Mouse (Mus musculus) C2C12 (cell line): ENCODE data around the gene Cyth2. TPM values are rescaled to one million over a fixed set of nuclear protein-coding genes. Genes with fewer than 3 reads are reported as not detected.

ENCODE experiments used
- H3K27me3 ChIP-seq: one replicate; pipeline ENCODE4 v1.6.1; 2011; ENCODE audit not compliant: control insufficient read depth, insufficient read depth, insufficient read length
- H3K36me3 ChIP-seq: one replicate; pipeline ENCODE4 v1.6.1; 2011; ENCODE audit not compliant: control insufficient read depth, insufficient read depth
- H3K4me3 ChIP-seq: one replicate; pipeline ENCODE4 v1.5.1; 2011; ENCODE audit warnings: mild to moderate bottlenecking, control low read depth; ENCODE audit not compliant: poor library complexity, insufficient read depth, severe bottlenecking
- H3K79me2 ChIP-seq: one replicate; pipeline ENCODE4 v1.6.1; 2011; ENCODE audit not compliant: control insufficient read depth, insufficient read depth
- H3K79me3 ChIP-seq: one replicate; pipeline ENCODE4 v1.6.1; 2011; ENCODE audit warnings: low read depth, control low read depth
- H3ac ChIP-seq: one replicate; pipeline ENCODE3; 2011; ENCODE audit warnings: low read depth; ENCODE audit not compliant: control insufficient read depth, insufficient read length
- CEBPB ChIP-seq: IDR thresholded peaks from one replicate; pipeline ENCODE4 v1.6.1; 2011; ENCODE audit warnings: low read depth, mild to moderate bottlenecking, control low read depth, moderate library complexity
- CTCF ChIP-seq: IDR thresholded peaks from one replicate; pipeline ENCODE4 v1.5.1; 2011; ENCODE audit not compliant: control insufficient read depth, insufficient read depth, insufficient read length
- FOSL1 ChIP-seq: IDR thresholded peaks from one replicate; pipeline ENCODE4 v1.8.0; 2011; ENCODE audit warnings: mild to moderate bottlenecking, low read length; ENCODE audit not compliant: poor library complexity, insufficient read depth, severe bottlenecking
- MAX ChIP-seq: IDR thresholded peaks from one replicate; pipeline ENCODE4 v1.6.1; 2011; ENCODE audit warnings: mild to moderate bottlenecking, control low read depth
- MYOD1 ChIP-seq: IDR thresholded peaks from one replicate; pipeline ENCODE4 v1.6.1; 2011; ENCODE audit warnings: low read depth; ENCODE audit not compliant: control insufficient read depth, insufficient read length
- MYOG ChIP-seq: IDR thresholded peaks from one replicate; pipeline ENCODE4 v1.6.1; 2011; ENCODE audit not compliant: control insufficient read depth, insufficient read length; ENCODE audit errors: extremely low read depth
- USF1 ChIP-seq: IDR thresholded peaks from one replicate; pipeline ENCODE4 v1.6.1; 2011; ENCODE audit warnings: low read depth, mild to moderate bottlenecking, control low read depth, moderate library complexity
- polyA plus RNA-seq: library from polyadenylated mRNA; unstranded; fragments of >200 nt; fragmentation: generic; extraction: Trizol; gene quantifications from one replicate; pipeline ENCODE4 v1.2.1, GENCODE M21; 2012; ENCODE audit warnings: missing spikeins

The Cyth2 gene
- polyA plus RNA-seq, 1 experiment = 175 TPM

GRCm38 (mm10) chr7:45832428-45832827 lies 18.0 kb upstream of the Cyth2 start:
- peaks cover 31% of the 10 kb centered on the region for H3K79me2 ChIP-seq
- TF ChIP-seq FOSL1 = no peak
- no peak for TF ChIP-seq USF1
- no peak for TF ChIP-seq CEBPB
- TF ChIP-seq CTCF = no peak
- TF ChIP-seq MAX = no peak
- peaks cover 20% of the 10 kb centered on the region for H3K36me3 ChIP-seq
- H3ac ChIP-seq = no peak overlapping the region
- H3K79me3 ChIP-seq = peaks cover 24% of the 10 kb centered on the region
- no peak overlapping the region for H3K4me3 ChIP-seq
- H3K27me3 ChIP-seq = peaks cover 20% of the 10 kb centered on the region

GRCm38 (mm10) chr7:45831128-45831525 lies 16.7 kb upstream of the Cyth2 start:
- peaks cover 29% of the 10 kb centered on the region for H3K79me3 ChIP-seq
- H3K4me3 ChIP-seq = peak overlapping the region; percentile 78
- H3ac ChIP-seq = no peak overlapping the region
- TF ChIP-seq CTCF (no peak), CEBPB (no peak), MYOD1 (no peak), MYOG (no peak), FOSL1 (no peak), USF1 (no peak), MAX (no peak)
- H3K36me3 ChIP-seq = peaks cover 31% of the 10 kb centered on the region
- H3K79me2 ChIP-seq = peaks cover 42% of the 10 kb centered on the region
- peaks cover 20% of the 10 kb centered on the region for H3K27me3 ChIP-seq

- TF ChIP-seq MAX (peak; percentile 87), MYOD1 (no peak)
- Histone ChIP-seq H3ac (peak within 1 kb of the TSS; percentile 98), H3K27me3 (peaks cover 20% of the 10 kb centered on the region), H3K79me2 (peaks cover 48% of the 10 kb centered on the region), H3K4me3 (peak within 1 kb of the TSS; percentile 78), H3K79me3 (peaks cover 29% of the 10 kb centered on the region), H3K36me3 (peaks cover 37% of the 10 kb centered on the region)
These were observed 16.2 kb upstream of the Cyth2 start, which contains the start of gene Grwd1 for GRCm38 (mm10) chr7:45830427-45831127. Grwd1 (minus strand) TSS chr7:45830944.

- peaks cover 29% of the 10 kb centered on the region for H3K79me3 ChIP-seq
- TF ChIP-seq MAX = no peak
- no peak for TF ChIP-seq CEBPB
- TF ChIP-seq USF1 = no peak
- TF ChIP-seq CTCF = no peak
- no peak for TF ChIP-seq FOSL1
- TF ChIP-seq MYOG = no peak
- TF ChIP-seq MYOD1 = no peak
- no peak overlapping the region for H3K4me3 ChIP-seq
- no peaks in the 10 kb centered on the region for H3K27me3 ChIP-seq
- no peak overlapping the region for H3ac ChIP-seq
- peaks cover 57% of the 10 kb centered on the region for H3K79me2 ChIP-seq
- H3K36me3 ChIP-seq = peaks cover 52% of the 10 kb centered on the region
These were observed 12.2 kb upstream of the Cyth2 start for GRCm38 (mm10) chr7:45826631-45827030.

GRCm38 (mm10) chr7:45824598-45824997 lies 10.2 kb upstream of the Cyth2 start, which contains the start of gene Kcnj14:
Kcnj14 (minus strand) TSS chr7:45824782.
- H3K4me3 ChIP-seq = no peak within 1 kb of the TSS
- TF ChIP-seq CTCF = no peak
- TF ChIP-seq MYOG = no peak
- no peak for TF ChIP-seq MYOD1
- TF ChIP-seq USF1 = no peak
- H3ac ChIP-seq = no peak within 1 kb of the TSS
- peaks cover 46% of the 10 kb centered on the region for H3K79me2 ChIP-seq
- no peaks in the 10 kb centered on the region for H3K27me3 ChIP-seq
- peaks cover 20% of the 10 kb centered on the region for H3K79me3 ChIP-seq
- peaks cover 51% of the 10 kb centered on the region for H3K36me3 ChIP-seq

GRCm38 (mm10) chr7:45820913-45821312 lies 6.5 kb upstream of the Cyth2 start:
- TF ChIP-seq FOSL1 (no peak), MYOG (no peak), MAX (no peak), MYOD1 (no peak), CTCF (no peak), USF1 (no peak), CEBPB (no peak)
- no peaks in the 10 kb centered on the region for H3K79me3 ChIP-seq
- no peak overlapping the region for H3ac ChIP-seq
- peaks cover 12% of the 10 kb centered on the region for H3K79me2 ChIP-seq
- H3K4me3 ChIP-seq = no peak overlapping the region
- no peaks in the 10 kb centered on the region for H3K27me3 ChIP-seq
- peaks cover 19% of the 10 kb centered on the region for H3K36me3 ChIP-seq
